Mouse (Mus musculus): ENCODE data around the gene Rgs5. TPM values are rescaled to one million over a fixed set of nuclear protein-coding genes. Genes with fewer than 3 reads are reported as not detected.

Gene Rgs5
- total RNA-seq, 1 experiment, result 0.76 TPM

GRCm38 (mm10) chr1:169693537-169693936, 38.2 kb downstream of the Rgs5 start:
- no peak overlapping the region for H3K9ac ChIP-seq (ENCODE audit: insufficient read depth, low read depth, low read length, poor library complexity, severe bottlenecking)
- H3K27ac ChIP-seq (ENCODE audit: insufficient read depth, low read depth, low read length, poor library complexity, severe bottlenecking), result no peak overlapping the region
- no peak for DNase-seq (ENCODE audit: low read depth, low spot score)
- in situ Hi-C loops (cut with MboI; ENCODE audit: low sequenced_read_pairs in 2 of 2, unreplicated experiment in 2 of 2), result no loop called here
- no peaks in the 10 kb centered on the region for H3K36me3 ChIP-seq (ENCODE audit: control insufficient read depth, insufficient read depth, low read length, poor library complexity, severe bottlenecking)
- no peaks in the 10 kb centered on the region for H3K9me3 ChIP-seq (ENCODE audit: control insufficient read depth, insufficient read depth, low read depth, low read length)
- TF ChIP-seq ZC3H11A (IDR thresholded peaks at IDR 0.05; ENCODE audit: borderline replicate concordance, low read depth, low read length), result no peak
- no peak for TF ChIP-seq CHD2 (IDR thresholded peaks at IDR 0.05; ENCODE audit: low read depth, low read length)
- TF ChIP-seq HCFC1 (IDR thresholded peaks at IDR 0.05; ENCODE audit: borderline replicate concordance, insufficient read depth, low read length), result no peak
- no peak for TF ChIP-seq MAFK (IDR thresholded peaks at IDR 0.05; ENCODE audit: insufficient read depth, low read depth, low read length)
- TF ChIP-seq ZNF384 (IDR thresholded peaks at IDR 0.05; ENCODE audit: low read depth, low read length), result no peak
- H3K4me3 ChIP-seq (ENCODE audit: insufficient read depth in 1 of 2, low read depth in 1 of 2, low read length in 2 of 2, poor library complexity in 1 of 2, severe bottlenecking in 1 of 2), result no peak overlapping the region
- H3K4me1 ChIP-seq (ENCODE audit: control insufficient read depth in 2 of 2, insufficient read depth in 2 of 2, low read length in 2 of 2, poor library complexity in 1 of 2), result no peaks in the 10 kb centered on the region

GRCm38 (mm10) chr1:169695356-169695755, 40.1 kb downstream of the Rgs5 start:
- H3K36me3 ChIP-seq (ENCODE audit: control insufficient read depth, insufficient read depth, low read length, poor library complexity, severe bottlenecking), result no peaks in the 10 kb centered on the region
- no peak for DNase-seq (ENCODE audit: low read depth, low spot score)
- no peak overlapping the region for H3K27ac ChIP-seq (ENCODE audit: insufficient read depth, low read depth, low read length, poor library complexity, severe bottlenecking)
- TF ChIP-seq ZC3H11A (IDR thresholded peaks at IDR 0.05; ENCODE audit: borderline replicate concordance, low read depth, low read length) (no peak), HCFC1 (IDR thresholded peaks at IDR 0.05; ENCODE audit: borderline replicate concordance, insufficient read depth, low read length) (no peak), MAFK (IDR thresholded peaks at IDR 0.05; ENCODE audit: insufficient read depth, low read depth, low read length) (no peak), ZNF384 (IDR thresholded peaks at IDR 0.05; ENCODE audit: low read depth, low read length) (no peak), CHD2 (IDR thresholded peaks at IDR 0.05; ENCODE audit: low read depth, low read length) (no peak)
- H3K4me1 ChIP-seq (ENCODE audit: control insufficient read depth in 2 of 2, insufficient read depth in 2 of 2, low read length in 2 of 2, poor library complexity in 1 of 2), result no peaks in the 10 kb centered on the region
- in situ Hi-C loops (cut with MboI; ENCODE audit: low sequenced_read_pairs in 2 of 2, unreplicated experiment in 2 of 2), result no loop called here
- H3K9ac ChIP-seq (ENCODE audit: insufficient read depth, low read depth, low read length, poor library complexity, severe bottlenecking), result no peak overlapping the region
- H3K4me3 ChIP-seq (ENCODE audit: insufficient read depth in 1 of 2, low read depth in 1 of 2, low read length in 2 of 2, poor library complexity in 1 of 2, severe bottlenecking in 1 of 2), result no peak overlapping the region
- H3K9me3 ChIP-seq (ENCODE audit: control insufficient read depth, insufficient read depth, low read depth, low read length), result no peaks in the 10 kb centered on the region

GRCm38 (mm10) chr1:169697236-169697635, 41.9 kb downstream of the Rgs5 start:
- no peak overlapping the region for H3K9ac ChIP-seq (ENCODE audit: insufficient read depth, low read depth, low read length, poor library complexity, severe bottlenecking)
- TF ChIP-seq ZNF384 (IDR thresholded peaks at IDR 0.05; ENCODE audit: low read depth, low read length) (no peak), CHD2 (IDR thresholded peaks at IDR 0.05; ENCODE audit: low read depth, low read length) (no peak), MAFK (IDR thresholded peaks at IDR 0.05; ENCODE audit: insufficient read depth, low read depth, low read length) (no peak), ZC3H11A (IDR thresholded peaks at IDR 0.05; ENCODE audit: borderline replicate concordance, low read depth, low read length) (no peak), HCFC1 (IDR thresholded peaks at IDR 0.05; ENCODE audit: borderline replicate concordance, insufficient read depth, low read length) (no peak)
- in situ Hi-C loops (cut with MboI; ENCODE audit: low sequenced_read_pairs in 2 of 2, unreplicated experiment in 2 of 2), result no loop called here

GRCm38 (mm10) chr1:169699184-169699583, 43.9 kb downstream of the Rgs5 start:
- no peak for DNase-seq (ENCODE audit: low read depth, low spot score)
- in situ Hi-C loops (cut with MboI; ENCODE audit: low sequenced_read_pairs in 2 of 2, unreplicated experiment in 2 of 2), result no loop called here

More at GRCm38 (mm10) chr1:169697236-169697635, 41.9 kb downstream of the Rgs5 start:
- H3K4me3 ChIP-seq (ENCODE audit: insufficient read depth in 1 of 2, low read depth in 1 of 2, low read length in 2 of 2, poor library complexity in 1 of 2, severe bottlenecking in 1 of 2), result no peak overlapping the region
- H3K27ac ChIP-seq (ENCODE audit: insufficient read depth, low read depth, low read length, poor library complexity, severe bottlenecking), result no peak overlapping the region
- no peaks in the 10 kb centered on the region for H3K36me3 ChIP-seq (ENCODE audit: control insufficient read depth, insufficient read depth, low read length, poor library complexity, severe bottlenecking)
- no peaks in the 10 kb centered on the region for H3K4me1 ChIP-seq (ENCODE audit: control insufficient read depth in 2 of 2, insufficient read depth in 2 of 2, low read length in 2 of 2, poor library complexity in 1 of 2)
- no peaks in the 10 kb centered on the region for H3K9me3 ChIP-seq (ENCODE audit: control insufficient read depth, insufficient read depth, low read depth, low read length)
- DNase-seq (ENCODE audit: low read depth, low spot score), result no peak

More at GRCm38 (mm10) chr1:169699184-169699583, 43.9 kb downstream of the Rgs5 start:
- Histone ChIP-seq H3K4me3 (ENCODE audit: insufficient read depth in 1 of 2, low read depth in 1 of 2, low read length in 2 of 2, poor library complexity in 1 of 2, severe bottlenecking in 1 of 2) (no peak overlapping the region), H3K36me3 (ENCODE audit: control insufficient read depth, insufficient read depth, low read length, poor library complexity, severe bottlenecking) (no peaks in the 10 kb centered on the region), H3K9me3 (ENCODE audit: control insufficient read depth, insufficient read depth, low read depth, low read length) (no peaks in the 10 kb centered on the region), H3K27ac (ENCODE audit: insufficient read depth, low read depth, low read length, poor library complexity, severe bottlenecking) (no peak overlapping the region), H3K9ac (ENCODE audit: insufficient read depth, low read depth, low read length, poor library complexity, severe bottlenecking) (no peak overlapping the region), H3K4me1 (ENCODE audit: control insufficient read depth in 2 of 2, insufficient read depth in 2 of 2, low read length in 2 of 2, poor library complexity in 1 of 2) (no peaks in the 10 kb centered on the region)
- no peak for TF ChIP-seq CHD2 (IDR thresholded peaks at IDR 0.05; ENCODE audit: low read depth, low read length)
- TF ChIP-seq ZNF384 (IDR thresholded peaks at IDR 0.05; ENCODE audit: low read depth, low read length), result no peak
- TF ChIP-seq HCFC1 (IDR thresholded peaks at IDR 0.05; ENCODE audit: borderline replicate concordance, insufficient read depth, low read length), result no peak
- TF ChIP-seq ZC3H11A (IDR thresholded peaks at IDR 0.05; ENCODE audit: borderline replicate concordance, low read depth, low read length), result no peak
- no peak for TF ChIP-seq MAFK (IDR thresholded peaks at IDR 0.05; ENCODE audit: insufficient read depth, low read depth, low read length)

All from ES-E14 (cell line).